Mouse (Mus musculus) liver (tissue): ENCODE data around the gene Msx1.
"Not testable (repeated sequence)": the region's sequence is repeated elsewhere in the genome, so short reads cannot be mapped to it uniquely, and the experiment has no call there.

Source experiments
- DNase-seq: peaks from one replicate; pipeline ENCODE4 v3.0.0-alpha.2; 2020; ENCODE audit warnings: mixed read lengths

The Msx1 gene

GRCm38 (mm10) chr5:37824461-37824795 lies at the start of gene Msx1:
Gene Msx1, minus strand, starts transcription at chr5:37824583.
- peak; percentile 77 for DNase-seq

DNA sequence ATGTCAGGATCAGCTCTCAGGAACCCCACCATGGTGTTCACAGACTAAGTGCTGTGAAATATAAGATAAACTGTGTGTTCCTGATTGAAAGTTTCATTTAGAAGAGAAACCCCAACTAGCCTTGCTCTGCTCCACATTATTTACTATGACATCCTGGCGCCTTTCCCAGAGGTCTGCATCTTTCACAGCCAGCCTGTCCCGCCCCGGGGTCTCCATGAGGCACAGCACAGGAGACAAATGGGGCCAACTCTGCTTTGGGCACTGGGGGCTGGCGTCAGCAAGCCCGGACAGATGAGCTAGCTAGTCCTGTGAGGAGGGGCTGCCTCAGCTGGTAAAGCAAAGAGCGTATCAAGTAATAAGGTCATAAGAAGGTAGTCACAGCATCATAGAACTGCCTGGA lies 41.1 kb upstream of the Msx1 start:
- DNase-seq, result no peak

DNA sequence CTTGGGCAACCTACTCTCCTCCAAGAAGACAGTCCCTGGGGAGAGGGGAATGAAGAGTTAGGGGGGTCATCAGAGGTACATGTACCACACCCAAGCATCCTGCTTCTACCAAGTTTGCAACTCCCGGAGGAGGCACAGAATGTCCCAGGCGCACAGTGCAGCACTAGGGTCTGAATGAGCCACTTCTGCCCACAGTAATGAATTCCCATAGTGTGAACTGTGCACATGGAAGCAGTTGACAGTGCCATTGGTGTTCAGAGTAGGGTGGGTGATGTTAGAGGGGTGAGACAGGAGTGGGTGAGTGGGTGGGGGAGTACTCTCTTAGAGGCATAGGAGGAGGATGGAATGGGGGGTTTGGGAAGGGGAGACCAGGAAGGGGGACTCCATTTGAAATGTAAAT lies 39.9 kb upstream of the Msx1 start:
- no peak for DNase-seq

- DNase-seq, result no peak
Observed at GRCm38 (mm10) chr5:37860846-37861245, 36.5 kb upstream of the Msx1 start.

GRCm38 (mm10) chr5:37860151-37860721 lies 35.9 kb upstream of the Msx1 start:
- DNase-seq, result no peak

GRCm38 (mm10) chr5:37857763-37858545 lies 33.6 kb upstream of the Msx1 start:
- DNase-seq, result no peak

GRCm38 (mm10) chr5:37856057-37856456 lies 31.7 kb upstream of the Msx1 start:
- DNase-seq, result no peak

GRCm38 (mm10) chr5:37854233-37854632 lies 29.9 kb upstream of the Msx1 start:
- no peak for DNase-seq

- no peak for DNase-seq
Observed at GRCm38 (mm10) chr5:37851305-37851982, 27.1 kb upstream of the Msx1 start.

DNA sequence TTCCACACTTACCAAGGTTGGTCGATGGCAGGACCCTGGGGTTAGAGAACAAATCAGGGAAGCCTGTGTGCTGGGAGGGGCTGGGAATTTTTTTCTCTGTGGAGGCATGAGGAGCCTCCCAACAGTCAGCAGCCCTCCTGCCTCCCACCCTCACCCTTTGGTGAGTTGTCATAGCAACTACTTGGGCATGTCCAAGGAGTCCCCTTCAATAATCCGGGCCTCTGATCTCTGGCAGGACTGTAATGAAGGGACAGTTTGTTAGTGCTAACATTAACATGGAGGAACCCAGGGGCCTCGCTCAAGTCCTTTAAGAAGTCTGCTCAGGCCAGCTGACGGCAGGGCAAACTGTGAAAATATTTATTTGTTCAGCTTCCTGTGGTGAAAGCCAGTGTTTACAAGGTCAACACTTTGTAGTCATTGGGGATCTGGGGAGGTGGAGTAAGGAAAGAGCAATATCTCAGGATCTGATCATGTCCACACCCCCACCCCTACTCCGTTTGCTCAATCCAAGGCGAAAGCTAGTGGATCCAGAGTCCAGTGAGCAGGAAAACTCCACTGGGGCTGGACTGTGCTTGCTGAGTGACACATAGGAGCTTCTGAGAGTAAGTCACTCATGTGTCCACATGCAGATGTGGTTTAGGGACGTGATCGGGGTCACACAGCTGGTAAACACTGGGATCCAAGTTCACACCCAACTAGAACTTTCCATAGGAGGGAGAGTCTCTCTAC lies 24.8 kb upstream of the Msx1 start:
- DNase-seq, result no peak

GRCm38 (mm10) chr5:37836267-37836646 lies 11.9 kb upstream of the Msx1 start:
- no peak for DNase-seq

DNA sequence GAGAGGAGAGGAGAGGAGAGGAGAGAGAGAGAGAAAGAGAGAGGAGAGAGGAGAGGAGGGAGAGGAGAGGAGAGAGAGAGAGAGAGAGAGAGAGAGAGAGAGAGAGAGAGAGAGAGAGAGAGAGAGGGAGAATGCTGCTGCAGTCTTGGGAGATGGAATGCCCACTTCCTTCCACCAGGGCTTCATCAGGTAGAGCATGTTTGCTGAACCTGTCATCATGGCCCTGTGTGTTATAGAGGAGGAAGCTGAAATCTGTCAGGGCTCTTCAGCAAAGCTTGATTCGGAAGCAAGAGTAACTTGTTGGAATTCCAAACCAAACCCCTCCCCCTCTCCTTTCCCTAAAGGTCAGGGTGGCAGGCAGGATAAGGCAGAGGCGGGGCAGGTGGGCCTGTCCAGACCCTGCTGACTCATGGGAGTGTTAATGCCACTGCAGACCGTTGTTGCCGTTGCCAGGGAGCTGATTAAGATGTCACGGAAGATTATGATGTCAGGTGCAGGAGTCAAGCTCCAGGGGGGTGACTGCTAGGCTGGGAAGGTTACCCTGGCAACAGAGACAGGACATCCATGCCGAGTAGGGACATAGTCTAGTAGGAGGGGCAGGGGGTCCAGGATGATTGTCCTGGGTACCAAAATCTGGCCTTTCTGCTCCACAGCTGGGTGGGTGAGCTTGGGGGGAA lies 11.3 kb upstream of the Msx1 start:
- no peak for DNase-seq

GRCm38 (mm10) chr5:37832766-37833165 lies 8.4 kb upstream of the Msx1 start:
- no peak for DNase-seq

GRCm38 (mm10) chr5:37832031-37832430 lies 7.6 kb upstream of the Msx1 start:
- no peak for DNase-seq

DNA sequence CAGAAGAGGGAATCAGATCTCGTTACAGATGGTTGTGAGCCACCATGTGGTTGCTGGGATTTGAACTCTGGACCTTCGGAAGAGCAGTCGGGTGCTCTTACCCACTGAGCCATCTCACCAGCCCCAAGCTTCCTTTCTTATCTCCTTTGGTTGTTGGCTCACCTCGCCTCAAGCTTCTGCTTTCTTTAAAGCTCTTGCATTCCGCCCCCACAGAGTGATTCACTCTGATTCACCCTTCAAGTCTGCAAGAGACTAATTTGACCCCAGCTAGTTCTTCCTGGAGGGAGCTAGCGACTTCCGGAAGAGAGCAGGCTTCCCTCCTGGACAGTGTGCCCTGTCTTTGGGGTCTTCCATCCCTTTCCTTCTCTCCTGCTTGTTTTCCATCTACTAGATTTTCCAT lies 6.1 kb upstream of the Msx1 start:
- DNase-seq, result not testable (repeated sequence)

DNA sequence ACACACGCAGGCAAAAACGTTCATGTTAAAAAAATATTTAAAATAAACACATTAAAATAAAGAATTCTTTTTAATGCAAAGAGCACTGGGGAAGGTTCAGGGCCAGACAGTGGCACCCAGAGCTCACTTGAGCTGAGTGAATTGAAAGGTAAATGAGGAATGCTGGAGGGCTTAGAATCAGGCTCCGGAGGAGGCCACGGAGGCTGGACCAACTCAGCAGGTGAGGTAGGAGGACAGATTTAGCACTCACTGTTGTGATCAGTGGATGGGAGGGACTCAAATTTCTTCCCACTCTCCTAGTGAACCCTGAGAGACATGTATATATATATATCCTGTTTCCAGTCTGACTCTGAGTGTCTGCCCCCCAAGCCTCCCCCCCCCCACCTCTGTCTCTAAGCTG lies 5.5 kb upstream of the Msx1 start:
- DNase-seq, result no peak

GRCm38 (mm10) chr5:37829296-37829670 lies 4.9 kb upstream of the Msx1 start:
- no peak for DNase-seq

- DNase-seq, result no peak
Observed at GRCm38 (mm10) chr5:37828591-37829295, 4.4 kb upstream of the Msx1 start.

DNA sequence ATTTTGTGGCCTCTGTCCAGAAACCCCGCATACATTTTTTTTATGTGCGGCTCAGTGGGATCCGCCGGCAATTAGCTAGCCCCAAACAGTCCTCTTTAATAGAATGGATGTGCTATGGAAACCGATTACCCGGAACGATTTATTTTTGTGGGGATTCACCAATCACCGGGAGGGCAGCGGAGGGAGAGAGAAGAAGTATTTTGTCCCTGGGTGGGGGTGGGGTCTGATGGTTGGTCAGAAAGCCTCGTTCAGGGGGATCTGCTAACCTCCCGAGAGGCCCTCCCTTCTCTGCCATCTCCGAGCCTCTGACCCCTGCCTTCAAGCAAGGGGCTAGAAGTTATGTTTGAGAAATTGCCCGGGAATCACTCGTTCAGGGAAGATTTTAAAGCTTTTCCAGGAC lies 3.6 kb upstream of the Msx1 start:
- DNase-seq, result no peak

- no peak for DNase-seq
Observed at GRCm38 (mm10) chr5:37827626-37827950, 3.2 kb upstream of the Msx1 start.

- DNase-seq, result no peak
Observed at GRCm38 (mm10) chr5:37826706-37827625, 2.6 kb upstream of the Msx1 start.
